Mouse (Mus musculus) lung, embryonic 14.5 days (tissue): ENCODE data around the gene Wdfy1. TPM values are rescaled to one million over a fixed set of nuclear protein-coding genes. Genes with fewer than 3 reads are reported as not detected.
A peak's percentile ranks its signal among the peaks of the same experiment; 100 is the strongest.

Experiments
- ATAC-seq: fragments of 200-750 bp; cut with Nextera tagmentation; 2 replicates; pipeline ENCODE4 v1.8.0; 2017; ENCODE audit warnings: mild to moderate bottlenecking, moderate TSS enrichment, moderate library complexity; ENCODE audit not compliant: insufficient read depth
- DNase-seq: peaks from one replicate; pipeline ENCODE4 v3.0.0-alpha.2; 2015
- H3K27ac ChIP-seq: fragments of 300-500 bp; sonication (generic); 2 replicates; pipeline ENCODE4 v1.5.1; 2014; ENCODE audit warnings: low read depth, mild to moderate bottlenecking, moderate library complexity
- H3K27me3 ChIP-seq: fragments of 300-500 bp; sonication (generic); 2 replicates; pipeline ENCODE4 v1.6.1; 2014; ENCODE audit warnings: low read length, control low read depth; ENCODE audit not compliant: insufficient read depth
- H3K36me3 ChIP-seq: fragments of 300-500 bp; sonication (generic); 2 replicates; pipeline ENCODE4 v1.6.1; 2014; ENCODE audit warnings: control low read depth; ENCODE audit not compliant: insufficient read depth
- H3K4me1 ChIP-seq: fragments of 300-500 bp; sonication (generic); 2 replicates; pipeline ENCODE4 v1.6.1; 2014; ENCODE audit warnings: antibody characterized with exemption, control low read depth; ENCODE audit not compliant: insufficient read depth
- H3K4me2 ChIP-seq: fragments of 300-500 bp; sonication (generic); 2 replicates; pipeline ENCODE4 v1.6.1; 2014; ENCODE audit warnings: mild to moderate bottlenecking
- H3K4me3 ChIP-seq: fragments of 300-500 bp; sonication (generic); 2 replicates; pipeline ENCODE4 v1.5.1; 2014; ENCODE audit warnings: low read depth, low read length
- H3K9ac ChIP-seq: fragments of 300-500 bp; sonication (generic); 2 replicates; pipeline ENCODE4 v1.6.1; 2014
- H3K9me3 ChIP-seq: fragments of 300-500 bp; sonication (generic); 2 replicates; pipeline ENCODE4 v1.6.1; 2016; ENCODE audit warnings: low read depth, low read length, control low read depth
- CTCF ChIP-seq: IDR thresholded peaks from 2 replicates; pipeline ENCODE4 v1.5.1; 2016; ENCODE audit warnings: antibody characterized with exemption, low read depth
- WGBS: fragments of 180-500 bp; shearing (Covaris S2); extraction: QIAGEN DNeasy Blood & Tissue Kit; methylation state at CpG from one replicate; pipeline ENCODE4 v1.1.7; 2014; 5-methylcytosine and 5-hydroxymethylcytosine counted together
- polyA plus RNA-seq: library from polyadenylated mRNA; unstranded; fragments of >200 nt; fragmentation: Nextera tagmentation; extraction: Ambion mirVana; gene quantifications from 2 replicates; pipeline ENCODE4 v1.2.1, GENCODE M21; 2014

Gene Wdfy1
- polyA plus RNA-seq, 1 experiment from 2014 or later: 39.9 TPM

DNA sequence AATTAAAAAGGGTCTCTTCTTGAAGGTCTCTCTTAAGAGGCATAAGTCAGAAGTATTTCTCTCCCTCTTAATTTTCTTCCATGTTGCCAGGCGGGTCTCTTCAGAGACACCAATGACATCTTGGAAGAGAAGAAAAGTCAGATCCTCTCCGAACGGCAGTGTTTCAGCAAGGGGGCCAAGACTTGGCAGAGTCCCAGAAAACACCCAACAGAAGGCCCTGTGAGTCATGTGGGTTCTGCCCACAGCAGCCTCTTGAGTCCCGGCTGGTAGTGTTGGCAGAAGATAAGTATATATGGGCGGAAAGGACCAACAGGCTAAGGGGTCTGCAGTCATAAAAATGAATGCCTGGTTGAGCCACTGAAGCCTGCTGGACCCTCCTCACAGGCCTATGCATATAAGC lies 30.9 kb upstream of the Wdfy1 start:
- Histone ChIP-seq H3K27me3 (no peaks in the 10 kb centered on the region), H3K4me3 (no peak overlapping the region), H3K9ac (no peak overlapping the region), H3K9me3 (no peaks in the 10 kb centered on the region), H3K4me2 (no peak overlapping the region), H3K36me3 (peaks cover 23% of the 10 kb centered on the region; the same call in 1 of the 2 replicates), H3K4me1 (peaks cover 5% of the 10 kb centered on the region; the same call in 1 of the 2 replicates), H3K27ac (no peak overlapping the region; the same call in 1 of the 2 replicates)
- ATAC-seq: peak; percentile 79
- TF ChIP-seq CTCF: no peak
- DNase-seq: peak; percentile 83
- 38% methylated on average over 5 of the region's 5 CpGs for whole genome bisulfite sequencing

DNA sequence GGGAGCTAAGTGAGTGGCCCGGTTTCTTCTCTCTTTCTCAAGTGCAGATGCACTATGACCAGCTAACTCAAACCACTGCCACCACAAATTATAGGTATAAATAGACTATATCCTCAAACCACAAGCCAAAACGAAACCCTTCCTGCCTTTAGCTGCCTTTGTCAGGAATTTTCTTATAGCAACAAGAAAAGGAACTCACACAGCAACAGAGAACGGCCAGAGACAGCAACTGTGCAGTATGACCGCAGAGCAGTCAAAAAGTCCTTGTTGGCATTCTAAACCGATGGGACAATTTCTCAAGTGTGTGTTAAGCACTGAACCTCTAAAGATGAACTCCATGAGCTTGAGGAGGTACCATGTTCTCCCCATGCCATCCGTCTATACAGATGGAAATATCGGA lies 27.7 kb upstream of the Wdfy1 start:
- no peak for DNase-seq

GRCm38 (mm10) chr1:79802858-79803427 lies 27.0 kb upstream of the Wdfy1 start:
- Histone ChIP-seq H3K27ac (no peak overlapping the region), H3K9me3 (no peaks in the 10 kb centered on the region), H3K4me1 (peaks cover 5% of the 10 kb centered on the region; the same call in 1 of the 2 replicates), H3K36me3 (peaks cover 33% of the 10 kb centered on the region; the same call in 1 of the 2 replicates), H3K27me3 (no peaks in the 10 kb centered on the region), H3K4me2 (no peak overlapping the region), H3K9ac (no peak overlapping the region), H3K4me3 (no peak overlapping the region)
- 92% methylated on average over 11 of the region's 11 CpGs for WGBS
- ATAC-seq (no peak), DNase-seq (no peak)
- TF ChIP-seq CTCF: no peak

More for the DNA sequence above, 27.7 kb upstream of the Wdfy1 start:
- TF ChIP-seq CTCF: no peak
- H3K9ac ChIP-seq: no peak overlapping the region
- H3K27me3 ChIP-seq: no peaks in the 10 kb centered on the region
- peaks cover 31% of the 10 kb centered on the region; the same call in 1 of the 2 replicates for H3K36me3 ChIP-seq
- peaks cover 5% of the 10 kb centered on the region; the same call in 1 of the 2 replicates for H3K4me1 ChIP-seq
- no peak for ATAC-seq
- no peak overlapping the region for H3K4me3 ChIP-seq
- 85% methylated on average over 7 of the region's 7 CpGs for WGBS
- H3K4me2 ChIP-seq: no peak overlapping the region
- H3K27ac ChIP-seq: no peak overlapping the region
- no peaks in the 10 kb centered on the region for H3K9me3 ChIP-seq

- no peak overlapping the region for H3K4me2 ChIP-seq
- H3K9me3 ChIP-seq: no peaks in the 10 kb centered on the region
- no peak overlapping the region for H3K4me3 ChIP-seq
- H3K27me3 ChIP-seq: no peaks in the 10 kb centered on the region
- no peak for DNase-seq
- H3K27ac ChIP-seq: no peak overlapping the region
- no peak overlapping the region for H3K9ac ChIP-seq
- WGBS: 80% methylated on average over 3 of the region's 3 CpGs
- no peak for ATAC-seq
- H3K36me3 ChIP-seq: peaks cover 57% of the 10 kb centered on the region
- no peak for TF ChIP-seq CTCF
- no peaks in the 10 kb centered on the region for H3K4me1 ChIP-seq
Measured at GRCm38 (mm10) chr1:79797084-79797483, 21.1 kb upstream of the Wdfy1 start.

GRCm38 (mm10) chr1:79786267-79786927 lies 10.5 kb upstream of the Wdfy1 start:
- WGBS: 56% methylated on average over 7 of the region's 7 CpGs
- peak; percentile 72 for TF ChIP-seq CTCF
- H3K4me1 ChIP-seq: no peaks in the 10 kb centered on the region
- H3K9ac ChIP-seq: no peak overlapping the region
- no peaks in the 10 kb centered on the region for H3K9me3 ChIP-seq
- H3K4me2 ChIP-seq: no peak overlapping the region
- DNase-seq (peak; percentile 79), ATAC-seq (peak; percentile 88)
- peaks cover 20% of the 10 kb centered on the region for H3K36me3 ChIP-seq
- H3K27me3 ChIP-seq: no peaks in the 10 kb centered on the region
- H3K27ac ChIP-seq: no peak overlapping the region
- no peak overlapping the region for H3K4me3 ChIP-seq

GRCm38 (mm10) chr1:79782433-79782832 lies 6.5 kb upstream of the Wdfy1 start:
- Histone ChIP-seq H3K36me3 (peaks cover 58% of the 10 kb centered on the region), H3K27me3 (no peaks in the 10 kb centered on the region), H3K4me2 (no peak overlapping the region), H3K27ac (no peak overlapping the region), H3K4me3 (no peak overlapping the region), H3K9me3 (no peaks in the 10 kb centered on the region), H3K4me1 (no peaks in the 10 kb centered on the region), H3K9ac (no peak overlapping the region)
- DNase-seq: no peak
- TF ChIP-seq CTCF: peak; percentile 52
- WGBS: 85% methylated on average over 3 of the region's 3 CpGs
- ATAC-seq: no peak

DNA sequence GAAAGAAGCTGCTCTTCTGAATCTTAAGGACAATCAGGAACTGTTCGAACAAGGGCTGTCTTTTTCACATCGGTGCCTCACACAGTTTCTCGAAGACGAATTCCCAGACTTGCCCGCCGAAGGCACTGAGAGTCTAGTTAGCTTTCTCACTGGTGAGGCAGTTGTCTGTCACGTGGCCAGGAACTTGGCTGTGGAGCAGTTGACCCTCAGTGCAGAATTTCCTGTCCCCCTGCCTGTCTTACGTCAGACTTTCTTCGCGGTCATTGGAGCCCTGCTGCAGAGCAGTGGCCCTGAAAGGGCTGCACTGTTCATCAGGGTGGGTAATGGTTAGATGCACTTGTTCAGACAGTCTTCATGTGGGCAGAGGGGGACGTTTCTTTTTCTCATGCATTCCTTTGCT lies 2.1 kb upstream of the Wdfy1 start:
- H3K9ac ChIP-seq: no peak overlapping the region
- no peak overlapping the region for H3K4me2 ChIP-seq
- no peaks in the 10 kb centered on the region for H3K27me3 ChIP-seq
- no peak for TF ChIP-seq CTCF
- ATAC-seq (no peak), DNase-seq (no peak)
- H3K36me3 ChIP-seq: peaks cover 53% of the 10 kb centered on the region
- no peak overlapping the region for H3K27ac ChIP-seq
- no peak overlapping the region for H3K4me3 ChIP-seq
- WGBS: 88% methylated on average over 11 of the region's 11 CpGs
- no peaks in the 10 kb centered on the region for H3K9me3 ChIP-seq
- H3K4me1 ChIP-seq: no peaks in the 10 kb centered on the region
